Mouse (Mus musculus) liver, embryonic 11.5 days (tissue): ENCODE results near the gene Zc3h12d. TPM values are rescaled to one million over a fixed set of nuclear protein-coding genes. Genes with fewer than 3 reads are reported as not detected.

Experiments
- ATAC-seq: fragments of 200-750 bp; cut with Nextera tagmentation; replicated peaks from 2 replicates; pipeline ENCODE4 v1.8.0; 2017; ENCODE audit warnings: moderate number of reproducible peaks, mild to moderate bottlenecking, moderate TSS enrichment, moderate library complexity; ENCODE audit not compliant: low FRiP score
- DNase-seq: peaks from one replicate; pipeline ENCODE4 v3.0.0-alpha.2; 2017; ENCODE audit warnings: low spot score
- H3K27ac ChIP-seq: fragments of 300-500 bp; sonication (generic); 2 replicates; pipeline ENCODE4 v1.5.1; 2014; ENCODE audit warnings: mild to moderate bottlenecking, low read depth, low read length, control low read depth
- H3K27me3 ChIP-seq: fragments of 300-500 bp; sonication (generic); replicated peaks from 2 replicates; pipeline ENCODE4 v1.6.1; 2014; ENCODE audit warnings: low read length, mixed read lengths; ENCODE audit not compliant: control insufficient read depth, insufficient read depth
- H3K36me3 ChIP-seq: fragments of 300-500 bp; sonication (generic); 2 replicates; pipeline ENCODE4 v1.6.1; 2014; ENCODE audit warnings: mild to moderate bottlenecking, low read length, moderate library complexity, mixed read lengths; ENCODE audit not compliant: control insufficient read depth, insufficient read depth
- H3K4me1 ChIP-seq: fragments of 300-500 bp; sonication (generic); replicated peaks from 2 replicates; pipeline ENCODE4 v1.6.1; 2014; ENCODE audit warnings: low read length, mixed read lengths; ENCODE audit not compliant: control insufficient read depth, insufficient read depth
- H3K4me2 ChIP-seq: fragments of 300-500 bp; sonication (generic); 2 replicates; pipeline ENCODE4 v1.6.1; 2014; ENCODE audit warnings: mild to moderate bottlenecking, control low read depth, moderate library complexity
- H3K4me3 ChIP-seq: fragments of 300-500 bp; sonication (generic); 2 replicates; pipeline ENCODE4 v1.5.1; 2014; ENCODE audit warnings: low read depth, low read length, control low read depth
- H3K9ac ChIP-seq: fragments of 300-500 bp; sonication (generic); 2 replicates; pipeline ENCODE4 v1.6.1; 2014; ENCODE audit warnings: low read depth, low read length, control low read depth
- H3K9me3 ChIP-seq: fragments of 300-500 bp; sonication (generic); 2 replicates; pipeline ENCODE4 v1.6.1; 2016; ENCODE audit warnings: low read length, inconsistent platforms, mixed read lengths; ENCODE audit not compliant: control insufficient read depth
- WGBS: fragments of 180-500 bp; shearing (Covaris S2); extraction: QIAGEN DNeasy Blood & Tissue Kit; methylation state at CpG from one replicate; pipeline ENCODE4 v1.1.7; 2014; 5-methylcytosine and 5-hydroxymethylcytosine counted together
- polyA plus RNA-seq: library from polyadenylated mRNA; unstranded; fragments of >200 nt; fragmentation: Nextera tagmentation; extraction: Ambion mirVana; gene quantifications from 2 replicates; pipeline ENCODE4 v1.2.1, GENCODE M21; 2014

Gene Zc3h12d
- polyA plus RNA-seq, 1 experiment from 2014 or later = 0.05 TPM

GRCm38 (mm10) chr10:7834671-7835225 is 2.5 kb downstream of the Zc3h12d start:
- DNase-seq = no peak
- Histone ChIP-seq H3K27ac (no peak overlapping the region), H3K9ac (no peak overlapping the region), H3K27me3 (no peaks in the 10 kb centered on the region), H3K4me2 (no peak overlapping the region), H3K9me3 (no peaks in the 10 kb centered on the region), H3K4me1 (0 out of 2 replicates have a peak, but pooled peaks cover 3% of the 10 kb centered on the region), H3K36me3 (no peaks in the 10 kb centered on the region), H3K4me3 (no peak overlapping the region)
- no peak for ATAC-seq
- 72% methylated on average over 10 of the region's 10 CpGs for WGBS

DNA sequence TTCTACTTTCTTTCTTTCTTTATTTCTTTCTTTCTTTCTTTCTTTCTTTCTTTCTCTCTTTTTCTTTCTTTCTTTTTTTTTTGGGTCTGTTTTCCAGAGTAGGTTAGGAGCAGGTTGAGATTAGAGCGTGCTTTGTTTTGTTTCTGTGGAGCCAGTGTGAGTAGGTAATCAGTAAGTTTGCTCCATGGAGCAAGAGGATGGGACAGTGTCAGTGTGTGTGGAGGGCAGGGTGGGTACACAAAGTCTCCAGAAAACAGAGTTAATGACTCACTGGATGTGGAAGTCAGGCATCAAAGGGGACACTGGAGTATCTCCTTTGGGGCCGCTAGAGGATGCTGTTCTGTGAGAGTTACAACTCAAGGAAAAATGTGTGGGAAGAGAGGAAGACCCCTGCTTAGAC is 4.6 kb downstream of the Zc3h12d start:
- Histone ChIP-seq H3K4me3 (no peak overlapping the region), H3K9ac (no peak overlapping the region), H3K27ac (no peak overlapping the region), H3K27me3 (no peaks in the 10 kb centered on the region), H3K36me3 (no peaks in the 10 kb centered on the region), H3K9me3 (no peaks in the 10 kb centered on the region), H3K4me1 (0 out of 2 replicates have a peak, but pooled peaks cover 3% of the 10 kb centered on the region), H3K4me2 (no peak overlapping the region)
- ATAC-seq (no peak), DNase-seq (no peak)
- whole genome bisulfite sequencing = 73% methylated on average over 2 of the region's 2 CpGs

DNA sequence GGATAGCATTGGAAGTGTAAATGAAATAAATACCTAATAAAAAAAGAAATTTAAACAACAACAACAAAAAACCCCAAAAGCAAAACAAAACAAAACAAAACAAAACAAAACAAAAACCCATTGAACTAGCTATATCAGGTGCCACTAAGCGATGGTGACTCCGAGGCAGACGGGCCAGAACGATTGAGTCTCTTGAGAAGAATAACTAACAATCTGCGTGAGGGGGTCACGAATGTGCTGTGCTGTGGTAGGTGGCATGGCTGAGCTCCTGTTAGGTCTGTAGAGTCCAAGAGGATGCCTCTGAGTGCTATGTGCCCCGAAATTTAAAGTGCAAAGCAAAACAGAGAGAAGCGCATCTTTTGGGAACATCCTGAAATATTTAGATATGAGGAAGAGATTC is 5.2 kb downstream of the Zc3h12d start:
- H3K9me3 ChIP-seq = no peaks in the 10 kb centered on the region
- DNase-seq = no peak
- no peak overlapping the region for H3K9ac ChIP-seq
- H3K36me3 ChIP-seq = no peaks in the 10 kb centered on the region
- H3K4me1 ChIP-seq = 0 out of 2 replicates have a peak, but pooled peaks cover 2% of the 10 kb centered on the region
- WGBS = 89% methylated on average over 8 of the region's 8 CpGs
- no peak overlapping the region for H3K27ac ChIP-seq
- no peaks in the 10 kb centered on the region for H3K27me3 ChIP-seq
- no peak for ATAC-seq
- no peak overlapping the region for H3K4me3 ChIP-seq
- H3K4me2 ChIP-seq = no peak overlapping the region

GRCm38 (mm10) chr10:7838036-7838435 is 5.8 kb downstream of the Zc3h12d start:
- Histone ChIP-seq H3K27me3 (no peaks in the 10 kb centered on the region; the same call in 1 of the 2 replicates), H3K4me3 (no peak overlapping the region), H3K4me1 (no peaks in the 10 kb centered on the region), H3K9me3 (no peaks in the 10 kb centered on the region), H3K36me3 (no peaks in the 10 kb centered on the region), H3K27ac (no peak overlapping the region), H3K9ac (no peak overlapping the region), H3K4me2 (no peak overlapping the region)
- DNase-seq (no peak), ATAC-seq (no peak)
- WGBS = 92% methylated on average over 8 of the region's 8 CpGs

DNA sequence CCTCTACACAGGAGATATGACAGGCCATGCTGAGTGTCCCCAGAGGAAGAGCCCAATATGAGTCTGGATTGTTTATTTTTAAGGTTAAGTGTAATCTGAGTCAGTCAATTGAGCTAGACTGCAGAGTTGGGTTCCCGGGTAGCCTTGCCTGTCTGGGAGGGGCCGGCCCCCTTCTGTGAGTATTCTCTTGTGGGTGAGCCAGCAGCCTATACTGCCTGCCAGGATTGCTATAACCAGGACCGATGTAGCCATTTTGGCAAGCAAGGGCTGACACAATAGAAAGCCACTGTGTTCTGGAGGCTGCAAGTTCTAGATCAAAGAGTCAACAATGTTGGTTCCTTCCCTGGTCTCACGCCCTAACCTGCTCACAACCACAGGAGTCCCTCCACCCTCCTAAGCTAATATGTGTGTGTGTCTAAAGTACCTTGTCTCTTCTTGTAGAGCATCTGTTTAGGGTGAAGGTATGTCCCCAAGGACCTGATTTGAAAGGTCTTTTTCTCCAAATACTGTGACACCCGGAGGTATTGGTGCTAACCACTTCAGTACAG is 6.7 kb downstream of the Zc3h12d start:
- no peak for ATAC-seq
- Histone ChIP-seq H3K27ac (no peak overlapping the region), H3K36me3 (no peaks in the 10 kb centered on the region), H3K9me3 (no peaks in the 10 kb centered on the region), H3K9ac (no peak overlapping the region), H3K4me3 (no peak overlapping the region), H3K27me3 (no peaks in the 10 kb centered on the region; the same call in 1 of the 2 replicates), H3K4me1 (no peaks in the 10 kb centered on the region), H3K4me2 (no peak overlapping the region)
- WGBS = 80% methylated on average over 5 of the region's 5 CpGs
- DNase-seq = no peak

DNA sequence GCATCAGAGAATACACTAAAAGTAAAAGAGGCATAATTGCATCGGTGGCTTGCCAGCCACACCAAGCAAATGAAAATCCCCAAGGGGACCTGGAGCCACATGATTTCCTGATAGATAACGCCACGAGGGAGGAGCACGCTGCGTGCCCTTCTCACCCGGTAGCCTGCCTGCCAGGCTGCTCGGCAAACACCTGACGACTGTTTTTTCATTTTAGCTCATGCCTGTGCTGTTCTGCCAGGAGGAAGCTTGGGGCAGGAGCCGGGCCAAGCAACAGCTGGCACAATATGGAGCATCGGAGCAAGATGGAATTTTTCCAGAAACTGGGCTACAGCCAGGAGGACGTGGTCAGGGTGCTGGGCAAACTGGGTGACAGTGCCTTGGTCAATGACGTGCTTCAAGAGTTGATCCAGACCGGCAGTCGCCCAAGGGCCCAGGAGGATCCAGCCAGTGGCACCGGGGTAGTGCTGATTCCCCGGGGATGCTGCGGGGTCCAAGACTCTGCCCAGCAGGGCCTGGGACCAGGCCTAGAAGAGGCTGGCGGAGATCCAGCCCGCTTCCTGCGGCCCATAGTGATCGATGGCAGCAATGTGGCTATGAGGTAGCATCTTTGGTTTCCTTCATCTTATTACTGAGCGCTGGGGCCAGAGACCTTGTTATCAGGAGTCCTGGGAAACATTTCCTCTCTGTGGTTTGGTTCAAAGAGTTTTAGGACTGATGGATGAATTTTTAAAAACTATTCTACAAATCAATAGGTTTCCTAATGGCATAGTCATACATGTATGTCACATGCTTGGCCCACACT is 7.5 kb downstream of the Zc3h12d start:
- no peaks in the 10 kb centered on the region; the same call in 1 of the 2 replicates for H3K27me3 ChIP-seq
- ATAC-seq = no peak
- no peak overlapping the region for H3K27ac ChIP-seq
- WGBS = 76% methylated on average over 22 of the region's 22 CpGs
- no peak overlapping the region for H3K4me3 ChIP-seq
- H3K4me2 ChIP-seq = no peak overlapping the region
- no peaks in the 10 kb centered on the region for H3K36me3 ChIP-seq
- no peak overlapping the region for H3K9ac ChIP-seq
- H3K4me1 ChIP-seq = no peaks in the 10 kb centered on the region
- no peaks in the 10 kb centered on the region for H3K9me3 ChIP-seq
- DNase-seq = no peak

DNA sequence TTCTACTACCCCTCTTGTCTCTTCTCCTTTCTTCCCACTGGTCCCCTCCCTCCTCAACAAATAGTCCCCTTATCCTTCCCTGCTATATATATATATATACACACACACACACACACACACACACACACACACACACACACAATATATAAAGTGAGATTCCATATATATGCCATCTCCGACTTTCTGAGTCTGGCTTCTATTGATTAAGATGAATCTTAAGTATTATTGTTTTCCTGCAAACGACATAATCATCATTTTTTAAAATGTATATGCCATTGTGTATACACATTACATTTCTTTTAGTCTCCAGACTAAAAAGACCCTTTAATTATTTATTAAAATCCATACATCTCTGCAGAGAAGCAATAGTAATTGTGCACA is 8.1 kb downstream of the Zc3h12d start:
- 78% methylated on average over 2 of the region's 2 CpGs for WGBS
- Histone ChIP-seq H3K9ac (no peak overlapping the region), H3K27ac (no peak overlapping the region), H3K36me3 (no peaks in the 10 kb centered on the region), H3K4me2 (no peak overlapping the region), H3K27me3 (no peaks in the 10 kb centered on the region; the same call in 1 of the 2 replicates), H3K4me3 (no peak overlapping the region), H3K4me1 (no peaks in the 10 kb centered on the region), H3K9me3 (no peaks in the 10 kb centered on the region)
- DNase-seq (no peak), ATAC-seq (no peak)

- Histone ChIP-seq H3K9ac (no peak overlapping the region), H3K27ac (no peak overlapping the region), H3K27me3 (no peaks in the 10 kb centered on the region; the same call in 1 of the 2 replicates), H3K9me3 (no peaks in the 10 kb centered on the region), H3K36me3 (no peaks in the 10 kb centered on the region), H3K4me2 (no peak overlapping the region), H3K4me1 (no peaks in the 10 kb centered on the region), H3K4me3 (no peak overlapping the region)
- WGBS = 69% methylated on average over 3 of the region's 3 CpGs
- ATAC-seq (no peak), DNase-seq (no peak)
Measured at GRCm38 (mm10) chr10:7840785-7841184, 8.5 kb downstream of the Zc3h12d start.
